Mouse (Mus musculus): ENCODE measurements around the gene Jmjd8. TPM values are rescaled to one million over a fixed set of nuclear protein-coding genes. Genes with fewer than 3 reads are reported as not detected.

The Jmjd8 gene
- polyA plus RNA-seq, 1 experiment = 29.2 TPM

Other genes with a start within 250 kb of the Jmjd8 start
- gene Lmf1, start 249.8 kb upstream of the Jmjd8 start, polyA plus RNA-seq (2012; ENCODE audit: insufficient read depth, insufficient read length, missing spikeins) = 24.0 and 41.1 TPM in 2 replicates
- gene Gng13, start 111.7 kb upstream of the Jmjd8 start, polyA plus RNA-seq (2012; ENCODE audit: insufficient read depth, insufficient read length, missing spikeins) = not detected in 2 replicates
- gene Chtf18, start 101.4 kb upstream of the Jmjd8 start, polyA plus RNA-seq (2012; ENCODE audit: insufficient read depth, insufficient read length, missing spikeins) = 0.87 and 3.0 TPM in 2 replicates
- gene Rpusd1, start 101.2 kb upstream of the Jmjd8 start, polyA plus RNA-seq (2012; ENCODE audit: insufficient read depth, insufficient read length, missing spikeins) = 3.0 and 3.9 TPM in 2 replicates
- not detected in 2 replicates for gene Mslnl, start 92.8 kb upstream of the Jmjd8 start, polyA plus RNA-seq (2012; ENCODE audit: insufficient read depth, insufficient read length, missing spikeins)
- not detected in 2 replicates for gene Msln, start 74.5 kb upstream of the Jmjd8 start, polyA plus RNA-seq (2012; ENCODE audit: insufficient read depth, insufficient read length, missing spikeins)
- gene Narfl, start 55.1 kb upstream of the Jmjd8 start, polyA plus RNA-seq (2012; ENCODE audit: insufficient read depth, insufficient read length, missing spikeins) = 40.5 and 42.4 TPM in 2 replicates
- gene Haghl, start 43.2 kb upstream of the Jmjd8 start, polyA plus RNA-seq (2012; ENCODE audit: insufficient read depth, insufficient read length, missing spikeins) = 5.0 and 5.9 TPM in 2 replicates
- gene Ccdc78, start 42.3 kb upstream of the Jmjd8 start, polyA plus RNA-seq (2012; ENCODE audit: insufficient read depth, insufficient read length, missing spikeins) = not detected in 2 replicates
- 41.4 and 42.8 TPM in 2 replicates for gene Fam173a, start 36.0 kb upstream of the Jmjd8 start, polyA plus RNA-seq (2012; ENCODE audit: insufficient read depth, insufficient read length, missing spikeins)
- gene AC134908.4, start 33.2 kb upstream of the Jmjd8 start, polyA plus RNA-seq (2012; ENCODE audit: insufficient read depth, insufficient read length, missing spikeins) = 4.6 TPM in 1 of 2 replicates, not detected in the other
- 1.8 and 3.2 TPM in 2 replicates for gene Metrn, start 31.7 kb upstream of the Jmjd8 start, polyA plus RNA-seq (2012; ENCODE audit: insufficient read depth, insufficient read length, missing spikeins)
- gene Fbxl16, start 19.8 kb upstream of the Jmjd8 start, polyA plus RNA-seq (2012; ENCODE audit: insufficient read depth, insufficient read length, missing spikeins) = 0.42 and 0.79 TPM in 2 replicates
- gene Wdr24, start 5.2 kb upstream of the Jmjd8 start, polyA plus RNA-seq (2012; ENCODE audit: insufficient read depth, insufficient read length, missing spikeins) = 6.3 and 7.1 TPM in 2 replicates
- gene Stub1, start 4.5 kb downstream of the Jmjd8 start, polyA plus RNA-seq (2012; ENCODE audit: insufficient read depth, insufficient read length, missing spikeins) = 65.3 and 69.4 TPM in 2 replicates
- gene Rhbdl1, start 8.4 kb downstream of the Jmjd8 start, polyA plus RNA-seq (2012; ENCODE audit: insufficient read depth, insufficient read length, missing spikeins) = 3.4 and 5.0 TPM in 2 replicates
- gene Gm20683, start 12.9 kb downstream of the Jmjd8 start, polyA plus RNA-seq (2012; ENCODE audit: insufficient read depth, insufficient read length, missing spikeins) = 0.95 and 1.6 TPM in 2 replicates
- 69.0 and 72.5 TPM in 2 replicates for gene Rhot2, start 16.0 kb downstream of the Jmjd8 start, polyA plus RNA-seq (2012; ENCODE audit: insufficient read depth, insufficient read length, missing spikeins)
- 1.6 and 2.4 TPM in 2 replicates for gene Wdr90, start 32.6 kb downstream of the Jmjd8 start, polyA plus RNA-seq (2012; ENCODE audit: insufficient read depth, insufficient read length, missing spikeins)
- gene Mcrip2, start 39.9 kb downstream of the Jmjd8 start, polyA plus RNA-seq (2012; ENCODE audit: insufficient read depth, insufficient read length, missing spikeins) = 432 and 445 TPM in 2 replicates
- 47.5 and 52.1 TPM in 2 replicates for gene Mettl26, start 46.2 kb downstream of the Jmjd8 start, polyA plus RNA-seq (2012; ENCODE audit: insufficient read depth, insufficient read length, missing spikeins)
- gene Wfikkn1, start 52.0 kb downstream of the Jmjd8 start, polyA plus RNA-seq (2012; ENCODE audit: insufficient read depth, insufficient read length, missing spikeins) = not detected in 2 replicates
- gene Rab40c, start 90.9 kb downstream of the Jmjd8 start, polyA plus RNA-seq (2012; ENCODE audit: insufficient read depth, insufficient read length, missing spikeins) = 6.3 and 7.0 TPM in 2 replicates
- 65.6 and 109 TPM in 2 replicates for gene Pigq, start 116.1 kb downstream of the Jmjd8 start, polyA plus RNA-seq (2012; ENCODE audit: insufficient read depth, insufficient read length, missing spikeins)
- gene Nhlrc4, start 116.1 kb downstream of the Jmjd8 start, polyA plus RNA-seq (2012; ENCODE audit: insufficient read depth, insufficient read length, missing spikeins) = not detected in 2 replicates
- gene A930017K11Rik, start 123.7 kb downstream of the Jmjd8 start, polyA plus RNA-seq (2012; ENCODE audit: insufficient read depth, insufficient read length, missing spikeins) = not detected in 2 replicates
- 4.7 and 5.6 TPM in 2 replicates for gene Capn15, start 156.9 kb downstream of the Jmjd8 start, polyA plus RNA-seq (2012; ENCODE audit: insufficient read depth, insufficient read length, missing spikeins)
- 5.3 and 5.7 TPM in 2 replicates for gene Rab11fip3, start 240.7 kb downstream of the Jmjd8 start, polyA plus RNA-seq (2012; ENCODE audit: insufficient read depth, insufficient read length, missing spikeins)

Data from brown adipose tissue, adult 24 weeks (tissue).